Mouse (Mus musculus) erythroblast, embryonic 14.5 days (primary cell): ENCODE results near the gene Syt5. TPM values are rescaled to one million over a fixed set of nuclear protein-coding genes. Genes with fewer than 3 reads are reported as not detected.

ENCODE experiments used
- H3K27me3 ChIP-seq: 2 replicates; pipeline ENCODE4 v1.6.1; 2012; ENCODE audit warnings: inconsistent platforms; ENCODE audit not compliant: control insufficient read depth
- H3K36me3 ChIP-seq: 2 replicates; pipeline ENCODE4 v1.6.1; 2012; ENCODE audit warnings: mild to moderate bottlenecking, inconsistent platforms; ENCODE audit not compliant: control insufficient read depth
- H3K4me1 ChIP-seq: 2 replicates; pipeline ENCODE4 v1.6.1; 2012; ENCODE audit warnings: inconsistent platforms; ENCODE audit not compliant: control insufficient read depth
- H3K4me3 ChIP-seq: replicated peaks from 2 replicates; pipeline ENCODE3; 2012; ENCODE audit warnings: moderate library complexity, mild to moderate bottlenecking, inconsistent platforms
- H3K9me3 ChIP-seq: 2 replicates; pipeline ENCODE4 v1.6.1; 2012; ENCODE audit warnings: low read length, inconsistent platforms, mixed read lengths; ENCODE audit not compliant: control insufficient read depth
- GATA1 ChIP-seq: IDR thresholded peaks from 2 replicates; pipeline ENCODE4 v1.6.1; 2012; ENCODE audit warnings: low read length, inconsistent platforms, mixed read lengths
- TAL1 ChIP-seq: IDR thresholded peaks from 3 replicates; pipeline ENCODE4 v1.6.1; 2012; ENCODE audit warnings: low read length, inconsistent platforms, mixed read lengths
- polyA plus RNA-seq: library from polyadenylated mRNA; stranded (reverse); fragments of >175 nt; gene quantifications from 2 replicates; pipeline ENCODE4 v1.2.3, GENCODE M21; 2012

The Syt5 gene
- polyA plus RNA-seq, 1 experiment = 0.50 TPM

DNA sequence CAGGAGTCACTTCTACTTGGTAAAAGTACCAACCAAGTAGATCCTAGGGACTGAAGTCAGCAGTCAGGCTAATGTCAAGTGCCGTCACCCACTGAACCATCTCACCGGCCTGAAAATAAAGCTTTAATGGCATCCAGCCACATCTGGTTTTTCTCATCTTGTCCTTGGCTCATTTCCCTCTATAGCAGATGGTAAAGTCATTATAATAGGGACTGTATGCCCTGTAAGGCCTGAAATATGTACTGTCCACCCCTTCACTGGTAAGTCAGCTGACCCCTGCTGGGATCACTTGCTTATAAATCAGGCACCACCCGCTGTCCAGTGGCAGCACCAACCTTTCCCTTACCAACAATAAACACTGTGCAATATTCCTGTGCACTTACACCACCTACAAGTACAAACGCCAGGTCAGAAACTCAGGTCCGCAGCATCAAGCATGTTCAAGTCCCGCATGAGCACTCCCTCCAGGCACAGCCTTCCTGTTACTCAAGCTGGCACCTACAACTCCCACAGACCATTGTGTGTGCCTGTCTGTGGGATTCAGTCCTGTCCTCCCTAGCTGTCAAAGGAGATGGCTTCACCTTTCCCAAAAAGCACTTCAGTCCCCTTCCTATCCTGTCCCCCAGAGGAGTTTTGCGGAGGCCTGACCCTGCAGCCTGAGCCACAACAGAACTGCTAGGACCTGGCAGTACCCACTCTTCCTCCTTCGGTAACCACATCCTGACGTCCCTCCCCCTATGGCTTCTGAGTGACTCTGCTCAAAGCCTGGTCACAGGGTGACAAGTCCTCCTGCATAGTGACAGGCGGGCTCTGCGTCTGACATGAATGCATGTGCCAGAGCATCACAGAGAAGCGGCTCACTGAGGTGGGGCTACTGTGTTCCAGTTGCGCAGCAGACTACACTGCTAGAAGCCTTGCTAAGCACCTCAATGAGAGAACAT, 54.8 kb downstream of the Syt5 start:
- no peak for TF ChIP-seq GATA1
- TF ChIP-seq TAL1 = no peak
- no peaks in the 10 kb centered on the region for H3K9me3 ChIP-seq
- peaks cover 46% of the 10 kb centered on the region for H3K4me1 ChIP-seq
- peaks cover 98% of the 10 kb centered on the region for H3K36me3 ChIP-seq
- H3K27me3 ChIP-seq = no peaks in the 10 kb centered on the region
- H3K4me3 ChIP-seq = no peak overlapping the region

DNA sequence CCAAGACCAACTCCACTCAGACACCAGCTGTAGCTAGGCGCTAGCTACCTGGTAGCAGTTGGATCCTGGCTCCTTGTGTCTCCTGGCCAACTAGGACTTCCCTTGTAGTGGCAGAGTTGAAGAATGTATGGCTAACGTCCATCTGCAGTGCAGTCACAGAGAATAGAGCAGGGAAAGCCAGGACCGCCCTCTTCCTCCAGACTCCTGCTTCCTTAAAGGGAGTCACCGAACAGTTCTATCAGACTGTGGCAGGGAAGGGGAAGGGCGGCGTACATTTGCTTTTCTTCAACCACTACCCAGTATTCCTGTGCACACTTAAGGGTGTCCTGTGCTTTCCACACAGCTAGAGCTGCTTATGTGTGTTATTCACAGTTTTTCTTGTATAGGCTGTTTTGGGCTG, 56.0 kb downstream of the Syt5 start:
- TF ChIP-seq GATA1 (no peak), TAL1 (no peak)
- H3K9me3 ChIP-seq = no peaks in the 10 kb centered on the region
- H3K4me3 ChIP-seq = no peak overlapping the region
- peaks cover 98% of the 10 kb centered on the region for H3K36me3 ChIP-seq
- H3K4me1 ChIP-seq = peaks cover 42% of the 10 kb centered on the region
- no peaks in the 10 kb centered on the region for H3K27me3 ChIP-seq

Other genes with a start within 250 kb of the Syt5 start
- gene Ncr1, start 209.8 kb downstream of the Syt5 start, polyA plus RNA-seq = not detected in 2 replicates
- gene Gp6, start 149.8 kb downstream of the Syt5 start, polyA plus RNA-seq = 0.05 TPM in 1 of 2 replicates, not detected in the other
- 0.02 TPM in 1 of 2 replicates, not detected in the other for gene Rdh13, start 101.9 kb downstream of the Syt5 start, polyA plus RNA-seq
- gene Eps8l1, start 86.9 kb downstream of the Syt5 start, polyA plus RNA-seq = not detected in 2 replicates
- gene Ppp1r12c, start 45.9 kb downstream of the Syt5 start, polyA plus RNA-seq = 10.8 and 16.5 TPM in 2 replicates
- gene Tnnt1, start 31.2 kb downstream of the Syt5 start, polyA plus RNA-seq = 0.28 TPM in 1 of 2 replicates, not detected in the other
- not detected in 2 replicates for gene Tnni3, start 23.3 kb downstream of the Syt5 start, polyA plus RNA-seq
- 0.02 TPM in 2 replicates for gene Dnaaf3, start 15.1 kb downstream of the Syt5 start, polyA plus RNA-seq
- gene Ptprh, start 56.5 kb upstream of the Syt5 start, polyA plus RNA-seq = not detected in 2 replicates
- gene Tmem86b, start 83.9 kb upstream of the Syt5 start, polyA plus RNA-seq = 2.3 and 2.7 TPM in 2 replicates
- gene Ppp6r1, start 111.5 kb upstream of the Syt5 start, polyA plus RNA-seq = 23.5 and 30.2 TPM in 2 replicates
- 12.9 and 13.0 TPM in 2 replicates for gene Hspbp1, start 137.5 kb upstream of the Syt5 start, polyA plus RNA-seq
- gene Brsk1, start 143.1 kb upstream of the Syt5 start, polyA plus RNA-seq = 0.01 TPM in 1 of 2 replicates, not detected in the other
- not detected in 2 replicates for gene Tmem150b, start 177.7 kb upstream of the Syt5 start, polyA plus RNA-seq
- 67.3 and 67.8 TPM in 2 replicates for gene Kmt5c, start 192.6 kb upstream of the Syt5 start, polyA plus RNA-seq
- 25.4 and 26.4 TPM in 2 replicates for gene Cox6b2, start 205.6 kb upstream of the Syt5 start, polyA plus RNA-seq
- not detected in 2 replicates for gene Fam71e2, start 223.8 kb upstream of the Syt5 start, polyA plus RNA-seq
- gene Il11, start 235.3 kb upstream of the Syt5 start, polyA plus RNA-seq = not detected in 2 replicates
- not detected in 2 replicates for gene Tmem190, start 235.4 kb upstream of the Syt5 start, polyA plus RNA-seq
- 6.1 and 6.2 TPM in 2 replicates for gene Tmem238, start 242.1 kb upstream of the Syt5 start, polyA plus RNA-seq
- 1,289 and 1,793 TPM in 2 replicates for gene Rpl28, start 245.3 kb upstream of the Syt5 start, polyA plus RNA-seq